Mouse (Mus musculus) left cerebral cortex, adult 11 months (tissue): ENCODE data around the gene Itgb5.

Experiments used
- DNase-seq: peaks from one replicate; pipeline ENCODE4 v3.0.0; 2022; ENCODE audit warnings: low spot score

The Itgb5 gene

DNA sequence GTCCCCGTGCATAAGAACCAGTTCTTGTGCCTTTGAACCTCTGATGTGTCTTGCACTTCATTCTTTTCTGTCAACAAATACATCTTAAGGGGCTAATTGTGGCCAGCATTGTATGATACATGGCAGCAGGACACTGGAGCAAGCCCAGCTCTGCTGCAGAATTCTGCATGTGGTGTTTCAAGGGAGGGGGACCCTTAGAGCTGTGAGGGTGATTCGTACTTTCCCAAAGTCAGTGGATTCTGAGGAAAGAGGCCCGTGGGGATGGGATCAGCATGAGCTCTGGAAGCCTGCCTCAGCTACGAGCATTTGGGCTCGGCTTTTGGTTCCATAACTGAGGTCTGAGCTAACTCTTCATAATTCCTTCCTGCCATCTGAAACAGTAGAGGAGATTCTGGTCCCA lies 75.1 kb downstream of the Itgb5 start:
- DNase-seq: no peak

DNA sequence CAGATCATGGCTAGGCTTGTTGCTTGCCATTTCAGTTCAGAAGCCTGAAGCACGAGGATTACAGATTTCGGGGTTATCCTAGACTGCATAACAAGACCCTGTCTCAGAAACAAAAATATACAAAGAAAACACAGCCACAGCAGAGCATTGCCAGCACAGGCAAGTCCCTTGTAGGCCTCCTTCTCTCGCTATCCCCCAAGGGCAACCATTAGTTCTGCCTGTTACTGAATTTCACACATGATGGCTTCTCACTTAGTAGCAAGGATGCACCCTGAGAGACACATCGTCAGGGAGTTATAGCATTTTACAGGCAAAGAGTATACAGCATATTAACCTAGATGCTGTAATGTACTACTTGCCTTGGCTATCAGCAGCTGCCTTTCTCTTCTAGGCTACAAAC lies 78.8 kb downstream of the Itgb5 start:
- DNase-seq: no peak

DNA sequence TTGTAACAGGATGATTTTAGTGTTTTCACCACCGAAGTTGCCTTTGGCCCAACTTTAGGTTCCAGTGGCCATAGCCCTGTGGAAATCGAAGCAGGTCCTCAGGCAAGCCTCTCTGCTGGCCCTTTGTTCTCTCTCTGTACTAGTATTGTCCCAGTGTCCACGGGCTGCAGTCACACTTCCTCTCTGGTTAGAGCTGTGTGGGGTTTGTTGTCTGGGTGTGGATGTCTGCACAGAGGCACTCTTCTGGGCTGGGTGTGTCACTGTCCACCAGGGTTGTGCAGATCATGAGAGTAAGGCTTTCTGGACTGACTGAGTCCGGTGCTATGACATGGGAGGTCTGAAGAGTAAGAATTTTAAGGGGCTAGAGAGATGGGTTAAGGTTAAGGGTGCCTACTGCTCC lies 85.5 kb downstream of the Itgb5 start:
- DNase-seq: no peak

DNA sequence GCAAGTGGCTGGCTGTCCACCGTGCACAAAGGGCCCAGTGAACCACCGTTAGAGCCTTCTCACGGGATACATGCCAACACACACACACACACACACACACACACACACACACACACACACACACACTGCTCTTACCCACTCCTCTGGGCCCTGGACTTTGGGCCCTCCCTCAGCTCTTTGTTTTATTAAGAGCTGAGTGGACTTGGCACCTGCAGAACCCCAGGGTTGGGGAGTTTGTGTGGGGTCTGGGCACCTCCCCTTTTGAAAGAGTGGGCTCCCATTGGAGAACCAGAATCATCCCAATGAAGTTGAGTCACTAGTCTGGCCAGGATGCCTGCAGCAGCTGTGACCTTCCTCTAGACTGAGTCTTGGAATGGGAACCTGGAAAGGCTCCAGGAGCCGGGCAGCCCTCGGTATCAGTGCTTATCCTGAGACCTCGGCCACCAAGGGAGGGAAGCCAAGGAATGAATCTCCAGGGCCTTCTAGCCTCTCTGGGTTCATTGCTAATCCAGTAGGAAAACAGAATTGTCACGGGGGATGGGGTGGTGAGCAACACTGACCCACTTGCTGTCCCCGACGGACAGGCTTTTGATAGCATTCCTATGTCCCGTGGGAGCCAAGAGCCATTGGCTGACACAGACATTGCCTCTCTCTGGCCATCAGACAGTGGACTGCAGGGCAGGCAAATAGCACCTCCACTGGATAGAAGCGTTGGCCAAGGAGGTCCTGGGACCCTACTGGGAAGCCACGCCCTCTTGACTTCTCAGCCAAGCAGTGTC lies 87.2 kb downstream of the Itgb5 start:
- DNase-seq: no peak

DNA sequence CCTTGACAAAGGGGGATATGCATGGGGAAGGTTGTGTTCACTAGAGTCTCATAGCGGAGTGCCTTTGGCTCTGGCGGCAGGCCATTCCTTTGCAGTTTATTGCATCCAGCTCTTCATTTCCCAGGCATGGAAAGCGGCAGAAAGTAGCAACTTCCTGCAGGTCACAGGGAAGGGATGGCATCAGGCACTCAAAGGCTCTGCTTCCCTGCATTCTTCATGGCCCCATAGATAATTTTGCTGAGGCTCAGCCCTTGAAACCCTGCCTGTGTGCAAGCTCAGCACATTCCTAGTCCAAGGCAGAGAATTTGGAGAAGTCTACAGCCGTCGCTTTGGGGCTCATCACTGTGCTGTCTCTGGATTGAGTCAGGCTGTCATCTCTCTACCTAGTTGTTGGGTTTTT lies 87.9 kb downstream of the Itgb5 start:
- no peak for DNase-seq

DNA sequence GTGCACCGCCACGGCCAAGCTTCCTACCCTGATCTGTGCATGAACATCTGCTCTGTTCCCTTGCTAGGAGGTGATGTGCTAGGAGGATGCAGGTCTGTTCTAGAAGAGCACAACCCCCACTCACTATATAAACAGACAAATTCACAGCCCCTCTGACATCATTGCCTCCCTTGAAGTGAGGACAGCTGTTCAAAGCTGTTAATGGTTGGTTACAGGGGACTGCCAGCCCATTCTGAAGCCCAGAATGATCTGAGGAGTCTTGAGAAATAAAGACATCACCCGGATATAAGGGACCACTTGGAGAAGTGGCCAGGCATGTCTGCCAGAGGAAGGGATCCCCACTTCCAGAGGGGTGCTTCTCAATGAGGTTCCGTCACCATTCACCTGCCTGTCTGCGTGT lies 88.5 kb downstream of the Itgb5 start:
- no peak for DNase-seq

DNA sequence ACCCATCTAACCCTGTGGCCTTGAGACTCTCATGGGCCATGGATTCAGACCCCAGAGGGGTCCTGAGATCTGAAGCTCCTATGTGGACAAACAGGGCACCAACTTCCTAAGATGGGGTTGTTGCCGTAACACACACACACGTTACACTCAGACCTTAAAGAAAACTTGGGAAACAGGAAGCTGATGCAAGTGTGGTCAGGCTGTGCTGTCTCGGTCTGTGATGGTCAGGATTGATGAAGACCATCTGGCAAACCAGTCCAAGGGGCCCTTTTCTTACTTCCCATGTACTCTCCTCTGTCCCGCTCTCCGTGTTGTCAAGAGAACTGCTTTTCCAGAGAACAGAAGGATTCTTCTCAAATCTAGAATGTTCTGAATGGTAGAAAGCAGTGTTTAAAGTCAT lies 92.0 kb downstream of the Itgb5 start:
- DNase-seq: no peak

DNA sequence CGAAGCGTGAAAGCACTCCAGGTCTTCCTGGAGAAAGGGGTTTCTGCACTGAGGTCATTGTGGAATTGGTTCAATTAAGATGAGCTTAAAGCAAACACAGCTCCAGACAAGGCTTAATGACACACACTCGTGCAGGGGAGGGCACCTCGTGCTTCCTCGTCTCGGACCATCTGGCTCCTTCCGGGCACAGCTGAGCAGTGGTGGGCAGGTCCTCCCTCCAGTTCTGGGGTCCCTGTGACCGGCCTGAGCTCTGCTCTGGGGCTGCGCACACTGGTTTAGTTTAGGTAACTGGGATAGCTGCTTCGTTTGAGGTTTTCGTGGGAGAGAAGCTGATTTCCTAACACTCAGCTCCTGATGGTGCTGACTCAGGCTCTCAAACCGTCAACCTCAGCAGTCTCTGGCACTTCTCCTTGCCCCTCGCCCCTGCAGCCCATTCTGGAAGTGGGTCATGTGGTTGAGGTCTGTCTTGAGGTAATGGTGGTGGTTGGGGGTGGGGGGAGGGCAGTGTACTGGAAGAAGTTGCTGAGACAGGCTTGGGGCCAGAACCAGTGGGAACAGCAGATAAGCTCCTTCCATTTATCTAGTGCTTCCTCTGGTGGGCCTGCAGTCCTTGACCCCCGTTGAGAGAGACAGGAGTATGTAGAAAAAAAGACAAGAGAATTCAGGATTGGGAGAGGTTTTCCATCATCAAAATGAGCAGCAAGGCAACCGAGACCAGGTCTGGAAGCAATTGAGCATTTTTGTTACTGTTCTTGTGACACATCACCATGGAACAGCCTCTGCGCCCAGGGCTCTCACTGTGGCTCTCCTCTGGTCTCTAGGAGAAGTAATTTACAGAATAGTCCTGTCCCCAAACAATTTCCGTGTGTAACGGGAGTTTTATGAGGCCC lies 92.9 kb downstream of the Itgb5 start:
- no peak for DNase-seq

DNA sequence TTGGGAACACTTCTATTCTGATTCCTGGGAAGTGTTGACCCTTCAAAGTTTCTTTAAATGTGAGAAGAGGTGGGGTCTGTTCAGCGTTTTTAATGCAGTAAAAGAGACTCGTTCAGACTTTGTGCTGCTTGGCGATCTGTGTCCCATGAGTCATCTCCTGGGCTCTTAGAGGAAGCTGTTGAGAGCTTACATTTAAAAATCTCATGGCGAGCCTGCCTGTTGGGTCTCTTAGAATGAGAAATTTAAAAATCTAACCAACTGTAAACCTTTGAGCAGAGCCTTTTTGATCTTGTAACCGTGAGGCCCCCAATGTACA lies 93.5 kb downstream of the Itgb5 start:
- DNase-seq: no peak

DNA sequence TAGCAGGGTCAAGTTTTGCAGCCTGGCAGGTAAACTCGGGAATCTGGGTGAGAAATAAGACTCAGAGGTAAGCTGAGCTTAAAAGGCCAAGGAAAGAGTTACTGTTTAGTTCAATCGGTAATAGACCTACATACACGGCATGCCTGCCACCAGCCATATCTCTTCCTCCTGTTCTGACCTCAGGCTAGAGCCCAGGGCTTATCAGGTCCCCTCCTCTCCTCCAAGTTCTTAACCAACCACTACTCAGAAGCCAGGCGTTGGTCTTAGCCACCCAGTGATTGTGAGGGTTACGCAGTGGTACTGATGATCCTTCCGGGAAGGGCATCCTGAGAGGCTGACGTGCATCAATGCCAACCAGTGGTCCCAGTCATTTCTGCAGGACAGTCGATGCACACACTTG lies 94.3 kb downstream of the Itgb5 start:
- DNase-seq: no peak

DNA sequence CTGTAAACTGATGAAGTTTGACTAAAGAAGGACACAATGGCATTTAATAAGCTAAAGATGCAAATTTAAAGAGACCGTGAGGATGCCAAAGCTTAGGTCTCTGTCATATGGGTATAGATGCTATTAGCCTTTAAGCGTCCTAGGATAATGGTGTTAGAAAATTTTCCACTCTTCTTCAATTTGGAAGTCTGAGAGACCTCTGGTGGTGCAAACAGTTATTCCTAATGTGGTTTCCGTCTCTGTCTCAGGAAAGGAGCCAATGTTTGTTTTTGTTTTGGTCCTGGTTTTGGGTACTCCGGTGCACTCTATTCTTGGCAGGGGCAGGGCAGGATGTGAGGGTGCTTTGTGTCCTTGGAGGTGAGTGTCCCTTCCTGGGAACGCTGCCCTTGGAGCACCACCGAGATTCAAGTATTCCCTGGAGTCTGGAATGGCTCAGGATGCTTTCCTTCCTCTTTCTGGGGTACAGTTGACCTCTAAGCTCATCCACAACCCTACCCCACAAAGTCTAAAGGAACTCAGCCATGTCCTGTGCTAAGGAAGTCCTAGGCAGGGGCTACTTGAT lies 97.9 kb downstream of the Itgb5 start:
- DNase-seq: no peak

DNA sequence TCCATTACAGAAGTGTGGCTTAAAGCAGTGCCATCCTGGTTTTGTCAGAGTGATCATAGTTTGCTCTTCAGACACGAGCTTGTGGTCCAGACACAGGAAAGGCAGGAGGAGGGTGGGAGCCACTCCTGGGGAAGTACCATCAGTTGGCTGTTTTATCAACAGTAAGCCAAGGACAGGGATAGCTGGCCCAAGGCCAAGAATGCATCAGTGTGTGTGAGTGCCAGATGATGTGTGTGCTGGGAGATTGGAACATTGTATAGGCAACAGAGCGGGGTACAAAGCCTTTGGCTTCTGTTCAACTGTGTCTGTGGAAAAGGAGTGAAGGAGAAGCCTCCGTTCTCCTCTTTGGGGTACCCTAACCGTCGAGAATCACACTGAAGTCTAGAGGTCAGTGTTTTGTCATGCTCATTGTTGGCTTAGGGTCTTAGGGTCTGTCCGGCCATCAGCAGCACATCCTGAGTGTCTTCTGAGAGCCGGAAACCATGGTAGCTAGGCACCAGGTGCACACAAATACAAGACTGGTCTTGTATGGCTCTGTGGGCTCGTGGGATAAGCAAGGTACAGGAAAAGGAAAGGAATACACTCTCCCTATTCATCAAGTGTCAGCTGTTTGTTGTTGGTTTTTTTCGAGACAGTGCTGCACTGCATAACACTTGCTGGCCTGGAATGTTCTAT lies 99.5 kb downstream of the Itgb5 start:
- DNase-seq: no peak

DNA sequence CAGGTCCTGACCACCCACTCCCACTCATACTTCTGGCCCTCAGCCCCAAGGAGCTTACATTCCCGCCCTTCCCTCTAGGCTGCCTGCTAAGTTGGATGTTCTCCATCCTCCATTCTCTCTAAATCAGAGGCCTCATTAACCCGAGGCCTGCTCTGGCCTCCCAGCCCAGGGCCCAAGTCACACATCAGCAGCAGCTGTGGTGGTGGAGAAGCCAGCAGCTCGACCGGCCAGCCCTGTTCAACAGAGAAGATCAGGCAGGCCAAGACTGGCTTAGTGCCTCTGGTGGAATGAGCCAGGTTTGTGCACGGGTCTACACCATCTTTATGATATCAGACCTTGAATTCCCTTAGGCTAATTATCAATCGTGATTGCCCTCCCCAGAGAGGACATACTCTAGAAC lies 101.3 kb downstream of the Itgb5 start:
- no peak for DNase-seq

DNA sequence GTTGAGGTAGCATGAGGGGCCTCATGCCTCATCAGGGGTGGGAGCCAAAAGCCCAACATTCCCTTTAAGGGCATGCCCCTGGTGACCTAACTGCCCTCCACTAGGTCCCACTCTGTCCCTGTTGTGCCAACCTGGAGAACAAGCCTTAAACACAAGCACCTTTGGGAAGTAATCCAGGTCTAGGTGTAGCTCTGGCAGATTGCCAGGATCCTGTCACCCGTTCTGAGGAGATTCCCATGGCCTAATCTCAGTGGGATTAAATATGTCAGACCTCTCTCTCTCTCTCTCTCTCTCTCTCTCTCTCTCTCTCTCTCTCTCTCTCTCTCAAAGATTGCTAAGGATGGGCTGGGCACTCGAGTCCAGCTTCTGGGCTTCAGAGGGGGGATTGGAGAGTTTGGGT lies 102.2 kb downstream of the Itgb5 start:
- no peak for DNase-seq

DNA sequence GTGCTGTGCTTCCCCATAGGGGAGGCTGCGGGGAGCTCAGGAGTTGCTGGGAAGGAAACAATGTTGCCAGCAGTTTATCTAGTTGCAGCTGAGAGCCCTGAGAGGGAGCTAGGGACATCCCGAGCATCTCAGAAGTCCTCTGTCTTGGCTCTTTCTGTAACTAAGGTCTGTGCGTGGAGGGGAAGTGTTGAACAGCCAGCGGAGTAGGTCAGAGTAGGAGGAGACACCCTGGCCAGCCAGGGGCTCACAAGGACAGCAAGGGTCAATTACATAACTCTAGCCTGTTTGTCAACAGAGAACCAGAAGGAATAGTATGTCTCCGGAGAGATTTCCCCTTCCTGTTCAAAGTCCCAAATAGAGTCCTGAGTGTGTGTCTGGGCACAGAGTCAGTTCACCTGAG lies 102.7 kb downstream of the Itgb5 start:
- DNase-seq: no peak

DNA sequence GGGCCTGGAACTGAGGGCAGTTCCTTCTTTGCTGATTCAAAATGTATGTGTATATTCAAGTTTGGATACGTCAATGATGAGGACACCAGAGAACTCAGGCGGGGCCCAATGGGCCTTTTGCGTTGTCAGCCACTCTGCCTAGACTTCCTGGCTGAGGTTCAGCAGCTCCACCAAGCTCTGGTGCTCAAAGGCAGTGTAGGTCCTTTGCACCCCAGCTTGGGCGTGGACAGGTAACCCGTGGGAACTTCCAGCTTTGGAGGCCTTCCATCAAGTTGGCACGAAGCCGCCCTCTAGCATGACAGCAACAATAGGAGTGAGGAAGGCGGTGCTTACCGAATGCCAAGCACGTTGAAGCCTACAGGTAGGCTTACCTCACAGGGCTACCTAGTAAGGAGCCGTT lies 103.9 kb downstream of the Itgb5 start:
- no peak for DNase-seq

DNA sequence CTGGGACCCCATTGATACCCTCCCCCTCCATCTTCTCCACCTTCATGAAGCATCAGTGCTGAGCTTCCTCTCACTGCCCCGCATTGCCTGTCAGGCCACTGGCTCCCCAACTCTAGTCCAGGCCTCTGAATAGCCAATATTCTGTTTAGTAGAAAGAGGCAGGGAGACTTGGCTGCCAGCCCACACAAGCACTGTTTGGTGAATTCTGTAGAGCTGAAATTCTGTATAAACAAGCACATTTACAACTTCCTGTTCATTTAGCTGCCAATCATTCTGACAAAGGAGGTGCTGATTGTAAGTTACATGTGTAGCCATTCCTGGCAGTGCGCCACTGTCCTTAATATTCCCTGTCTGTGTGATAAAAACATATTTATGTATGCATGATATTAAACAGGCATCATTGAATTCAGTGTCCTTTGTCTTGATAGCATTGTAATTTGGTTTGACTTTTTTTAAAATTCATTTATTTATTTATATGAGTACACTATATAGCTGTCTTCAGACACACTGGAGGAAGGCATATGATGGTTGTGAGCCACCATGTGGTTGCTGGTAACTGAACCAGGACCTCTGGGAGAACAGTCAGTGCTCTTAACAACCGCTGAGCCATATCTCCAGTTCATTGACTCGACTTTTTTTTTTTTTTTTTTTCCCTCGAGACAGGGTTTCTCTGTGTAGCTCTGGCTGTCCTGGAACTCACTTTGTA lies 105.4 kb downstream of the Itgb5 start:
- no peak for DNase-seq

DNA sequence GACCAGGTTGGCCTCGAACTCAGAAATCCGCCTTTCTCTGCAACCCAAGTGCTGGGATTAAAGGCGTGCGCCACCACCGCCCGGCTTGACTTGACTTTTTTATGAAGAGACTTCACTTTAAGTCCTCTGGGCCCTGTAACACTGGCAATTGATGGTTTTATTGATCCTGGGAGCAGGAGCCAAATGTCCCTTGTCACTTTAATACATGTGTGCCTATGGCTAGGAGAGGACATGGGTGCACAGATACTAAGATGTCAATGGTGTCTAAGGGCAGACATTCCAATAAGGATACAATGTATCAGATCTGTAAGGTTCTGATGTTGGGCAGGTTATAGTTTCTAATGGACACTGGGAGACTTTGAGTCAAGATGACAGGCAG lies 105.9 kb downstream of the Itgb5 start:
- no peak for DNase-seq

DNA sequence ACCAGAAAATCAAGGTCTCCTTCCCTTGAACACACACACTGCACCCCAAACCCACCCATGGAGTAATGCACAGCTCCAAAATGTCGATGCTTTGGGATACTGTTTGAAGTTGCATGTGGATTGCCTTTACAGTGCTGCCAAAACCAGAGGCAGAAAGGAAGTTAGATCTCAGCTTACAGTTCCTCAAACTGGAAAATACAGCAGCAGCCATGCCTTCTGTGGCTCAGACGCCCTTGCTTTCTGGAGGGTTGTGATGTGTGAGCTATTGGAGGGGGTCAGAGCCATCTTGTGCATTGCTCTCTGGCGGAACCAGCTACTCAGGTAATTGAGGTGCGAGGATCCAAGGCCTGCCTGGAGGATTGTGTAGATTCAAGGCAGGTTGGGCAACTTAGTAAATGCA lies 107.4 kb downstream of the Itgb5 start:
- DNase-seq: no peak

DNA sequence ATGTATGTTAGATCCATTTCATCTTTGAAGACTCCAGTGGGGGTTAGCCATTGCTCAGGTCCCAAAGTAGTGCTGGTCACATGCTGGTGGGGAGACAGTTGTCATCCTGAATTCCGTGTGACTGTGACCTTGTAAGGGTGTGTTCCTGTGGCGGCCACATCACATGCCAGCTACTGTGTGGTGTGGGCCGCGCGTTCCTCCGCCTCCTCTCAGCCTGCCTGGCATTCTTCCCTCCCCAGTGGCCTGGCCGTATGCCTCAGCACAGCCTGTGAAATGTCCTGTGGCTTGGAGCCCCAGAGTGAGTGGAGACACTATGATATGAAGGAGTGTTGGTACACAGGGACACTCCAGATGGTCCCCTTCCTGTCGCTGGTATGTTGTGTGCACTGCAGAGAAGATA lies 108.1 kb downstream of the Itgb5 start:
- DNase-seq: peak; percentile 41

DNA sequence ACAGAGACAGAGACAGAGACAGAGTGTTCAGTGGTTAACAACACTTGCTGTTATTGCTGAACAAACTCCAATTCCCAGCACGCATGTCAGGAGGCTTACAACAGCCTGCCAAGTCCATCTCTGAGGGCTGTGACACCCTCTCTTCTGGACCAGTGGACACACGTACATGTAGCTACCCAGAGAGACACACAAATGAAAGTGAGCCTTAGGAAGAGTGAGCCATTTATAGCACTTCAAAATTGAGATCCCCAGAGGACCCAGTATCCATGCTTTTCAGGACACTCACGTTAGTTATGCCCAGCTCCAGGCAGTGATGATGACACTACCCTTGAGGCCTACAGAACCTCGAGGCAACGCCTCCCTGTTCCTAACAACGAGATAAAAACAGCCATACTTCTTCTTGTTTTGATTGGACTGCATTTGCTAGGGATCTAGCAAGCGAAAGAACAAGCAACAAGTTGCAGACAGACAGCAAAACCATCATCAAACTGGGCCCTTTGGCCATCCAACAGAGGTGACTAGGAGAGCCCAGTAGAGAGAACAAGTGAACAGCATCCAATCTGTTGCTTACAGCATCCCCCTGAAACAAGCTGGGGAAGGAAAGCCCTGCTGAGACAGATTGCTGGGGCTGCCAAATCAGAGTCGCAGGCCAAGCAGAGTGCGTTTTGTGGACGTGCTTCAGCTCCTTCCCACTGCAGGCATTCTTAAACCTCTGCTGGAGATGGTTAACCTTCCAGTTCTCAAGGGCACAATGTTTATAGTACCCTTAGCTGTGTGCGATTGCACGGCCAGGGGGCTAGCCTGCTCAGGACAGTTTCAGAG lies 109.1 kb downstream of the Itgb5 start:
- no peak for DNase-seq
